Mouse (Mus musculus): ENCODE measurements at regions not wholly inside any gene's neighbourhood (a gene's known extent, or its start where the extent isn't known, plus 50 kb on each side); places are given as distances from the start of the nearest gene placed in this dataset.

DNA sequence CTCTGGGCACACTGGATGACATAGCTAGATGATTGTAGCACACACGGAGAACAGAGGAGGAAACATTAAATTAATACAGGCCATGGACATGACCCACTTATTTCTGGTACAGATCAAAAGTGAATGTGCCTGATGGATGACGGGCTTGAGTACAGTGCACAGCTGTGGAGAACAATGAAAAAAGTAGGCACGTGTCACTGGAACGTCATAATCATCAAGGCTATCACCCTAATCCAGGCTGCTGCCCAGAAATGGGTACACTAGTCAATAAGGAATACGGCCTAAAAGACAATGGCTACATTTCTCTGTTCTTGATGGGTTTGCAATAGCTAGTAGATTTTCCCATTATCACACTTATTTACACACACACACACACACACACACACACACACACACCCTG is 118.3 kb upstream of the Prdm1 start:
- DNase-seq (ENCODE audit: low spot score in 2 of 2) = no peak

DNA sequence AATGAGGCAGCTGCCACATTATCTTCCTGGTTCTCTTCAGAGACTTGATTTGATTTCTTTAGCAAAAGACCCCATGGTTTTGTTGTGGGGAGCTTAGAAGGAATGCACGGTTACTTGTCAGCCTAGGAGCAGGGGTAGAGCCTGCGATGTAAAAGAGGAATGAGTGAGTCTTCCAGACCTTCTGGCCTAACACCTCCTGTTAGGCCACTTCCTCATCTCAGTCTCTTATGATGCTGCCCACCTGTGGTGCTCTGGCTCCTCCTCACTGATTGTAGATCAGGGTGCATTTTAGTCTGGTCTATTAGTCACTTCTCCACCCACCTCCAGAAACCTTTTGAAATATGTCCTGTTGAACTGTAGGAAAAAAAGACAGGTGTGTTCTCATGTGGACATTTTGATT is 113.3 kb upstream of the Prdm1 start:
- no peak for DNase-seq (ENCODE audit: low spot score in 2 of 2)

DNA sequence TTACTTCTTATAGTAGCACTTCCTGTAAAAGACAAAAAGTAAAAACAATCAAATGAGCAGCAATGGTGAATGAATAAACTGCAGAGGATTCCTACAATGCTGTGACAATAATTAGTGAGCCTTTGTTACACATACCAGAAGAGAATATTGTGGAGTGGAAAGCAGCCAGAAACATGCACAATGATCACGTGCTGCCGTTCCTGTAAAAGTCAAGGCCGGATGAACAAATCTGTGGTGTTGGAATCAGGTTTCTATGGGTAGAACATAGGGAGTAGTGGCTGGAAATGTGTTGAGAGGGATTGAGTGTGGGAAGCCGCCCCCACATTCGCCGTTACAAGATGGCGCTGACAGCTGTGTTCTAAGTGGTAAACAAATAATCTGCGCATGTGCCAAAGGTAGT is 112.3 kb upstream of the Prdm1 start:
- no peak for DNase-seq (ENCODE audit: low spot score in 2 of 2)

DNA sequence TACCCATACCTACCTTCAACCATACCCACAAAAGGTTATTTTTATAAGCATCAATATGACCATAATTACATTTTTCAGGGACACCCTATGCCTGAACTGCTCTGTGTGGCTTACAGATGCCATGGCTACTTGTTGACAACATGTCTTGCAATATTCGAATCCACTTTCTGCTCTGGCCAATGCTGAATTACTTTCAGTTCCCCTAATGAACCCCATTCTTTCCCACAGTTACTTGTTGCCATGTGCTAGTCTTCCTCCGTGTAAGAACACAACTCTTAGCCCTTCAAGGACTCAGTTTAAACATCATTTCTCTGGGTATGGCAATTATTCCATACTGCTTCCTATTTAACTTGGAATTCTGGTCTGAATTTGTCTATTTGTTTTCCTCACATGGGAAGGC is 110.4 kb upstream of the Prdm1 start:
- no peak for DNase-seq (ENCODE audit: low spot score in 2 of 2)

DNA sequence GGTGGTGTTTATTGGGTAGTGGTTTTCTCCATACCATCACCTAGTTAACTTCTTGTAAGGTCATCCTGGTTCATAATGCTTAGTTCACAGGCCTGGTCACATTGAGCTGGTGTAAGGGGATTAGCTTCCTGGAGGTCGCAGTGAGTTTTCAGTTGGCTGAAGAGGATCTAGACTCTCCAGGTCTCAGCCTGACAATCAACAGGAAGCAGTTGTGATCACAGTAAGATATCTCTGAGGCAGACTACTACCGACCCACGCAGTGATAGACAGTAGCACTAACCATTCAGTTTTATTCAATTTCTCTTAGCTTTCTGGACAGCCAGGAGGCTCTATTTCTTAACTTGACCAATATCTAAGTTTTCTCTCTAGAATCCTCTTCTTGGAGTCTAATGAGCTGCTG is 108.5 kb upstream of the Prdm1 start:
- no peak for DNase-seq (ENCODE audit: low spot score in 2 of 2)

DNA sequence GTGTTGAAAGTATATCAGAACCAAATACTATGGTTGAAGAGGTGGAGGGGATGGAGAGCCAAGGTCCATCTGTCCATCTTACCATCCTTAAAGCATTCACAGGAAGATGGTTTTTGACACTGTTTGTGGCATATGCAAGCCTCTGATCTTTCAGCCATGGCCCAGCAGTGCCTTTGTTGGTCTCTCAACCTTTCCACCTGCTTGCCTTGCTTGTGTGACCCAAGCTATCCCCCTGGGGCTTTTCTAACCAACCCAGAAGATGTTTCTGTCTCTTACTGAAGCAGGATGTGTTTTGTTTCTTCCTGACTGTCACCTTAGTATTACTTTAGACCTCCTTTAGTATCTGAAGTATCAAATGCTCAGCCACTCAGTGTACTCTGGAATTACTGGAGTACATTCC is 107.8 kb upstream of the Prdm1 start:
- DNase-seq (ENCODE audit: low spot score in 2 of 2) = no peak

DNA sequence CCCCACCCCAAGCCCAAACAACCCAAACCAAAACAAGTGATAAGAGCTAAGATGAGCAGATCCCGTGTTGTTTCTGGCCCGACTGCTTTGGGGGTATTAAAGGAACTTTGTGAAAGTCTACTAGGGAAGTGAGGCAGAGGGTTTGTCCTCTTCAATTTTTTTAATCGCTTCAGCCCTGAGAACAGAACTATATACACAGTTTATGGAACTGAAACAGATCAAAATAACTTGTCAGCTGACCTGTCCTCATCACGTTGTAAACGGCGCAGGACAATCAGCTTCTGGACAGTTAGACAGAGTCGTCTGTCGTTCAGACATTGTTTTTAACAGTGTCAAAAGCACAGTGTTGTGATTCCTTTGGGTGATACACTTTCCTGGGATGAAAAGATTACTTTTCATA is 103.3 kb upstream of the Prdm1 start:
- DNase-seq (ENCODE audit: low spot score in 2 of 2) = no peak

DNA sequence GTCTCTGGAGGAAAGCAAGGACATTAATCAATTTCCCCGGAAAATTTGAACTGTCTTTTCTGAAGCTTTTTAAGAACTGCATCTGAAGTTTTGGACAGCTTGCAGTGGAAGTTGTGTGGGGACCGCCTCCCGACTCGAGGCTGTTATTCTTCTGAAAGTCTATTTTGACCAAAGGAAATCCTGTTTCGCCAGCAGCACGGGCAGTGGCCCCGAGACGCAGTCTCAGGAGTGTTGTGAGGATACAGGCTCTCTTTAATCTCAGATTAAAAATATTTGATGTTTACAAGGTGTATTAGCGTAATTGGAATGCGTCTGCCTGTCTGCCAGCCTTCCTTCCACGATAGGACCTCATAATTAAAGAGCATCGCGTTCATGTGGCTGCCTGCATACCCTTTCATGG is 102.2 kb upstream of the Prdm1 start:
- DNase-seq (ENCODE audit: low spot score in 2 of 2) = peak in 1 of 2 experiments; percentile 26

DNA sequence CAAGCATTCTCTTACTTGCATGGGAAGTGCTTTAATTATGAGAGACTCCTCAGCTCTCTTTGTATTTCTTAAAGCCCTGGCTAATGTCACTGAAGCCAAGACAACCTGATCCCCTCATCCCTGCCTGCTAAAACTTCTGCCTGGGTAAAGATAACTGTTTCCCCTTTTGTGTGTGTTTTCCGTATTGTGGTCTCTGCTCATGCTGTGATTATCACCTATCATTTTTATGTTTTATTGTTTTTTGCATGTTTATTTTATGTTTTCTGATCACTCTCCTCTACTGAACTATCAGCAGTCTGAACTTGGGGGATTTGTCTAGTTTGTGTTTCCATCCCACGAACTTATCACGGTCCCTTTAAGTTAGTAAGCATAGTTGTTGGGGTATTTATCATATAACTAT is 100.1 kb upstream of the Prdm1 start:
- no peak for DNase-seq (ENCODE audit: low spot score in 2 of 2)

DNA sequence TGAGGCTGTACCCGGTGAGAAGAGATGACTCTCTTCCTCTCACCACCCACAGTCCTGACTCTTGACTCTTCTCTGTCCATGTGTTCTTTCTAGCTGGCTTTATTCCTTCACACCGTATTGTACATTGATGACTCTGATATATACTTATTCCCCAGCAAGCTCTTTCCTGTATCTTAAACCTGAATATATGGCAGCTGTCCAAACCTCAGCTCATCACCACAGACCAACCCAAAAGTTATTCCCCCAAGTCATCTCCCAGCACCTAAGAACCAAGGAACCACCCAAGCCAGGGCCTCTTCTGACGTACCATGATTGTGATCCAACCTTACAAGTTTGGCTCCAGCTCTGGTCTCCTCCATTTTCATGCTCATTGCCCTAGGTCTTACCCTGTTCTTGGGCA is 99.1 kb upstream of the Prdm1 start:
- DNase-seq (ENCODE audit: low spot score in 2 of 2) = no peak

DNA sequence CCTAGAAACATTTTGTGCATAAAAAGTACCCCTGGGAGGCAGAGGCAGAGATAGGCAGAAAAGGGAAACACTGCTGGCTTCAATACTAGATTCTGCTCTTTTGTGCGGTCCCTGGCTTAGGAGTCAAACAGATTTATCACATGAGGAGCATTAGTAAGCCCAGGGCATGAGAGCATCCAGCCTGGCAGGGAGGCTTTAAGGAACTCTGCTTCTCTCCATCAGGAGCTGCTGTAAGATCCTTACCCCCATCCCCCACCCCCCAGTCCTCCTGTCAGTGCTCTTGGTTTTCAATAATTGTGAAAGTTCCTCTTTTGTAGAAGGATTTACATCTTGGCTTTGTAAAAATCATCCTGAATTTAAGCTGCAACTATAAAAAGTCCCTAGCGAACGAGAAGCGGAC is 97.2 kb upstream of the Prdm1 start:
- no peak for DNase-seq (ENCODE audit: low spot score in 2 of 2)

DNA sequence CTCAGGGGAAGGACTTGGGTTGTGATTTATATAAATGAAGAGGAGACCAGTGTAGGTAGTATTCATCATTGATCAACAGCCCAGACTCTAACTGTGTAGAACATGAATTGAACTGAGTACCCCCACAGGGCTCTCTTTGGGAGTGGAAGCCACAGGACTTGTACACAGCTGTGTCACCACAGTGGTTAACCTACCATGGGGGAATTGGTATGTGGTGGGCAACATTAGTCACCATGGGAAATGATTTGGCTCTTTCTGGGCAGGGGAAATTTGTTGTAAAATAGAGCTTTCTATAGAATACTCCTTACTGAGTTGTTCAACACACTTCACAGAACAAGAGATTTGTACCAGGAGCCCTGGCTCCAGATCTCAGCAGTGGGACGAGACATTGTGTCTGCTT is 87.3 kb upstream of the Prdm1 start:
- no peak for DNase-seq (ENCODE audit: low spot score in 2 of 2)

DNA sequence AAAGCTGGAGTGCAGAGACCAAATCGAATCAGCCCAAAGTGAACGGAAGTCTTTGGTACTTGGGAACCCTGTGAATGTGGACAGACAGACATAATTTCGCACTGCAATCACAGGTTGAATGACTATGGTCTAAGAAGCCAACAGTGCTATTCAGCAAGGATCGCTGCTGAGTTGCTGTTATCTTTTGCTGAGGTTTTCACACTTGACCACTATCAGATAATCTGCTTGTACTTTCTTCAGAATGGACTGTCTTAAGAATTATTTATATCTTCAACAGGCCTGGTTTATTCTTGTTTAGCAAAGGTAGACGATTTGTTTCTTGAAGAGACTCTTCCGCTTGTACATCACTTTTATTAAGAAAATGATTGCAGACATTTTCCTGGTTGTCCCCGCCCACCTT is 84.3 kb upstream of the Prdm1 start:
- no peak for DNase-seq (ENCODE audit: low spot score in 2 of 2)

DNA sequence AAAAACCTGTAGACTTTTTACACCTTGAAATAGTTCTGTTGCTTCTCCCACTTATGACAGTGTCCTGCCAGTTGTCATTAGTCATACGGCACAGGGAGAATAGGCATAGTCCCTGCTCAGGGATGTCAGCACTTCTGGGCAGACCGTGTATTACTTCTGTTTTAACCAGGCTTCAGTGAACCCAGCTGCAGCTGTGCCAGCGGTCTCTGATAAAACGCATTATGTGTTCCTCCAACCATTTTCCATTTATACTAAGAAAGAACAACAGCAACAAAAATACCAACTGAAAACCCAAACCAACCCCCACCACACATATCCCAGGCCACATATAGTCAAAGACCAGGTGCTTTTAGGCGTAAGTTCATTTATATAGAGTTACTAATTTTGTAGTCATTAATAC is 83.1 kb upstream of the Prdm1 start:
- DNase-seq (ENCODE audit: low spot score in 2 of 2) = no peak

DNA sequence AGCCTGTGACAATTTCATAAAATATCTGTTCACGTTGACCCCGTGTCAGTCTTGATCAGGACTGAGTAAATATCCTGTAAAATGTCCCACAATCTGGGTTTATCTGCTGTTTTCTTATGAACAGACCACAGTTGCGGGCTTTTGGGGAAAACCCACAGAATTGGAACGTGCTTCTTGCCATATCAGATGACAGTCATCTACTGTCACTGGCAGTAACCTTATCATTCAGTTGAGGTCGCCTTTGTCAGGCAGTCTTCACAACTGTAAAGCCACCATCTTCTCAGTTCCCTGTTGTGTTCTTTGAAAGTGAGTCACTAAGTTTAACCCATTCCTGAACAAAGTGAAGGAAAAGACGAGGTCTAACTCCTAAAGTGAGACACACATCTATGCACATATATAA is 80.9 kb upstream of the Prdm1 start:
- no peak for DNase-seq (ENCODE audit: low spot score in 2 of 2)

DNA sequence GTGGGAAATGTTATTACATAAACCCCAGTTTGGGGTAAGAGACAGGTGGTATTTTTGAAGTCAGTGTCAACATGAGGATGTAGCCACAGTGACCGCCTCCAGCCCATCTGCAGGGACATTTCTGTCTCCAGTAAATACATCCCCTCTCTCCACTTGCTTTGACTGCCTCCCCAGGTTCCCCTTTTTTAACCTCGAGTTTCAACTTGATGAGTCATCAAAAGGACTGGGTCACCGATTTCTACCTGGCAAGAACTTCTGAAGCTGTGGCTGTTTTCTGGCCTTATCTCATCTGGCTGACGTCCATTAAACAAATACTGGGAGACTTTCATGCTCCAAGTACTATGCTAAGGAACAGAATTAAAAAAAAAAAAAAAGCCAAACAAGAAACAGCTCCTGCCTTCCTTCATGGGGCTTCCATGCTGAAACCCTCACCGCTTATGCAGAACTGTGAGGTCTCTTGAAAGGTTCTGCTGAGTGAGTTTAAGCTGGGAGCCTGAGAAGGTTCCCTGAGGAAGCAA is 79.1 kb upstream of the Prdm1 start:
- no peak for DNase-seq (ENCODE audit: low spot score in 2 of 2)

DNA sequence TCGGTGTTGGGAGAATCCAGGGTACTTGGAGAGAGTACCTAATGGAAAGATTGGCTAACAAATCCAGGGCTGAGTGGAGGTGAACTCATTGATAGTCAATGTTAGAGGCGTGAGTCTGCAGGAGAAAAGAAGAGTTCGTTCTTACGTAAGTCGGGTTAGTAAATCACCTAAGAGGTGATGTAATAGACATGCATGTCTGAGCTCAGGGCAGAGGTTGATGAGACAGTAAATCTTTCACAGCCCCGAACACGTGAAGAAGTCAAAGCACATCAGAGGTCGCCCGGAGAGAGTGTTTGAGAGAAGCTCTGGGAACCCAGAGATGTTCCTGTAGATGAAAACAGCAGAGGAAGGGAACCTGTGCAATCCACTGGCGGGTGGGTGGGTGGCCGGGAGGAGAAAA is 76.2 kb upstream of the Prdm1 start:
- no peak for DNase-seq (ENCODE audit: low spot score in 2 of 2)

DNA sequence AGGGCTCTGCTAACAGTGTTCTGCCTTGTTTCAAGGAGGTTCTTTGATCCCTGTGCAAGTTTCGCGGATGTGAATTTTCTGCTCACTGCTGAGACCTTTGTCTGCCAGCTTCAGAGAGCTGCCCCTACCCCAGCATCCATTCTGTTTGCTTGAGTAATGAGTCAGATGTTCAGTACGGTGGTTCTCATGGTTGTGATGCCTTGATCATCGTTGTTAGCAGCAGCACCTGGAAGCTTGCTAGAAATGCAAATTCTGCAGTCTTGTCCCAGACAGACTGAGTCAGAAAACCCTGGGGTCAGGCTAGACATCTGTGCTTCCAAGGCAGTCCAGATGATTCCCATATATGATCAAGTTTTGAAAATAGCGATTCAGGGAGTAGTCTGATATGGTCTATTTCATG is 75.2 kb upstream of the Prdm1 start:
- no peak for DNase-seq (ENCODE audit: low spot score in 2 of 2)

DNA sequence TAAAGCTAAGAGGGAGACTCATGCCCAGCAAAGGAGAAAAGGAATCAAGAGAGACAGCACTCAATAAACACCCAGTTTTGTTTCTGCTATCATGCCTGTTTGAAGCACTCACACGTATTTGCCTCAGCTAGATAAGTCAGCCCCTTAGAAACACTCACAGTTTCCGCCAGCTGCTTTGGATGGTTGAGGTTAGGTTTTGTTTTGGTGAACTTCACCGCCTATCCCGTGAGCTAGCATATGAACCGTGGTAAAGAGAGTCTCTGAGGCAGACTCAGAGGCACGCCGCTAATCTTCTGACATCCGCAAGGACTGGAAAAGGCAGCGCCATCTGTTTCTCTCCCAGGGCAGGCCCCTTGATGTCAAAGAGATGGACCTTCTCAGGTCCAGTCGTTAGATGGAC is 73.2 kb upstream of the Prdm1 start:
- DNase-seq (ENCODE audit: low spot score in 2 of 2) = no peak

DNA sequence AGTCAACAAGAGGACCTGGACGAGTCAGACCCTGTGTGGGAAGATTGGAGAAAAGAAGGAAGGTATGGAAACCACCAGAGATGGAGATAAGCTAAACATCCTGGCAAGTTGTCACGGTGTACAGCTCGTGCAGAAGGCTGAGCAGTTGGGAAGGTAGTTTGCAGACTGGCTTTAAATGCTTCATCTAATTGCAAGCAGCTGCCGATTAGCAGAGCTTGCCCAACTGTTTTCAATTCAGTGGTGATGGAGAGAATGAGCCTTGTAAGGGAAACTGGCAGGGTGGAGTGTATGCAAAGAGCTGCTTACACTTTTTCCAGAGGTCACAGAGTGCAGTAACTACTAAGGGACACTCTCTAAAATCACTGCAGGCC is 71.6 kb upstream of the Prdm1 start:
- peak; percentile 32 to 44 for DNase-seq (ENCODE audit: low spot score in 2 of 2)

DNA sequence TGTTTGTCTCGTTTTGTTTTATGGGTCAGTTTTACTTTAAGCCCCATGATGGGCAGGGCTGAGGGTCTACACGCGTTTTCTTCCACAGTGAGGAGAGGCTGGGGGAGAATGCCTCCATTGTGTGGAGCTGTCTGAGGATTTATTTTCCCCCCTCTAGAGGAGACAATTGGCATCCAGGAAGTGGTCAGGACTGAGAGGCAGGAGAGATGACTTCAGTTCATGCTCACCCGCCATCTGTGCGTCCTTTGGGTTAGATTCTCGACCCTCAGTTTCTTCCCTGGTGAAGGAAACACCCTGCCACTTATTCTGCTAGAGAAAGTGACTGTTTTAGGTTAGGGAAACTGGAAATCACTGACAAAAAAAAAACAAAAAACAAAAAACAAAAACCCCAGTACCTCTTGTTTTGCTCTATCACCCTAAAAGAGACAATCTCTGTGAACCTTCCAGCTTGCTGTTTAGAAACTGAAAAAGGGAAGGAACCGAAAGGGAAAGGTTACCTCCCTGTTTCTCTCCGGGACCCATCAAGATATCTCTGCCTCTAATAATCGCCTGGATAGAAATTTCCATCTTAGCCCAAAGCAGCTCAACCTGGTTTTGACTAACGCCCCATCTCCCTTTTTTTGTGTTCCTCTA is 71.1 kb upstream of the Prdm1 start:
- no peak for DNase-seq (ENCODE audit: low spot score in 2 of 2)

DNA sequence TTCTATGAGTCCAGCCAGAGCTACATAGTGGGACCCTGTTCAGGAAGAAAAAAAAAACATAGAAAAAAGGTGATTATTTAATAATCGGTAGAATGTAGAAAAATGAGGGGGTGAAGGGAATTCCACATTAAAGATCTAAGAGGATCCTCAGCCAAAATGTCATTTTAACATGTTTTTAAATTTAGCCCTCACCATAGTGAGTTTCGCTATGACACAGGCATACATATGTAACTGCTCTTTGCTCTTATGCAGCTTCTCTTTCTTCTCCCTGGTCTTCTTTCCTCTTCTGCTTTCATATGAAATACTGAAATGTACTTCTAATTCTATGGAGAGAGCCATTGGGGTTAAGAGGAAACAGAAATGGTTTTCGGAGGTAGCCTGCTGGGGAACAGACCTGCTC is 70.3 kb upstream of the Prdm1 start:
- DNase-seq (ENCODE audit: low spot score in 2 of 2) = no peak

DNA sequence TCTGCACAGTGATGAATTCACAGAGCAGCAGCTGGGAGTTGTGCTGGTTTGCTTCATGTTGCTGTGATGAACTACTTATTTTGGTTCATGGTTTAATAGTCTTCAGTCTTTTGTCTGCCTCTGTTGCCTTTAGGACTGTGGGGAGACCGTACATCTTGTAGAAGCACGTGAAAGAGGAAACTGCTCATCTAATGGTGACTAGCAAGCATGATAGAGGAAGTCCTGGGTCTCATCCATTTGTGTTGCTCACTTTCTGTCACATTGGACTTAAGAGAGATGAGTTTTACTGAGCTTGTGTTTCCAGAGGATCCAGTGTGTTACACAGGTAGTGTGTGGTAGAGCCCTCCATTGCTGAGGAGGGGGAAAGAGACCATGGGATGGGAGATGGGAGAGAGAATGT is 67.6 kb upstream of the Prdm1 start:
- no peak for DNase-seq (ENCODE audit: low spot score in 2 of 2)

DNA sequence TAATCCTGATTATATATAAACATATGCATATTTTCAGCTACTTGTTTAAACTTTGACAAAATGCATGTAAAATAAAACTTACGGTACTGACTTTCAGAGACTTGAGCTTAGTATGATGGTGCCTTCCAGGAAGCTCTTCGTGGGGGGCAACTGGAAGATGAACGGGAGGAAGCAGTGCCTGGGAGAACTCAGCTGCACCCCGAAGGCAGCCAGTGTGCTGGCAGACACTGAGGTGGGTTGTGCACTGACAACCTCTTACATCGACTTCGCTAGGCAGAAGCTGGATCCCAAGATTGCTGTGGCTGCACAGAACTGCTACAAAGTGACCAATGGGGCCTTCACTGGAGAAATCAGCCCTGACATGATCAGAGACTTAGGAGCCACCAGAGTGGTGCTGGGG is 61.5 kb upstream of the Prdm1 start:
- DNase-seq (ENCODE audit: low spot score in 2 of 2) = no peak

DNA sequence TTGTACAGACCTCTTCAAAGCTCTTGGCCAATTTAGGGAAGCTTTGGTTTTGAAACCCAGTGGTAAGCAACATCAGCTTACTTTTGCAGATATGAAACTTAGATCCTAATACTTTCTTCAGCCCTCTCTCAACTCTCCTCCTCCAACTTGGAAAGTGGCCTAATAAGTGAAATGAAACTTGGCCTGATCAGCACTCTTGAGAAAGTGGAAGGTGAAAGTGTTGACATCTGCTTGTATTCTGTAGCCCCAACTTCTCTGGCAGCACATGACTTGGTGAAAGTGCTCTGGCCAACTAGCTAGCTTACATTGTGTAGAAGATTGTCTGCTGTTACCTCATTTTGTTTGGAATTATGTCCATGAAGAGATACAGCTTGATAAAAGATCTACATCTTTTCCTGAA is 61.1 kb upstream of the Prdm1 start:
- DNase-seq (ENCODE audit: low spot score in 2 of 2) = peak in 1 of 2 experiments; percentile 30
